Mouse (Mus musculus): ENCODE data around the gene Trim63.

DNA sequence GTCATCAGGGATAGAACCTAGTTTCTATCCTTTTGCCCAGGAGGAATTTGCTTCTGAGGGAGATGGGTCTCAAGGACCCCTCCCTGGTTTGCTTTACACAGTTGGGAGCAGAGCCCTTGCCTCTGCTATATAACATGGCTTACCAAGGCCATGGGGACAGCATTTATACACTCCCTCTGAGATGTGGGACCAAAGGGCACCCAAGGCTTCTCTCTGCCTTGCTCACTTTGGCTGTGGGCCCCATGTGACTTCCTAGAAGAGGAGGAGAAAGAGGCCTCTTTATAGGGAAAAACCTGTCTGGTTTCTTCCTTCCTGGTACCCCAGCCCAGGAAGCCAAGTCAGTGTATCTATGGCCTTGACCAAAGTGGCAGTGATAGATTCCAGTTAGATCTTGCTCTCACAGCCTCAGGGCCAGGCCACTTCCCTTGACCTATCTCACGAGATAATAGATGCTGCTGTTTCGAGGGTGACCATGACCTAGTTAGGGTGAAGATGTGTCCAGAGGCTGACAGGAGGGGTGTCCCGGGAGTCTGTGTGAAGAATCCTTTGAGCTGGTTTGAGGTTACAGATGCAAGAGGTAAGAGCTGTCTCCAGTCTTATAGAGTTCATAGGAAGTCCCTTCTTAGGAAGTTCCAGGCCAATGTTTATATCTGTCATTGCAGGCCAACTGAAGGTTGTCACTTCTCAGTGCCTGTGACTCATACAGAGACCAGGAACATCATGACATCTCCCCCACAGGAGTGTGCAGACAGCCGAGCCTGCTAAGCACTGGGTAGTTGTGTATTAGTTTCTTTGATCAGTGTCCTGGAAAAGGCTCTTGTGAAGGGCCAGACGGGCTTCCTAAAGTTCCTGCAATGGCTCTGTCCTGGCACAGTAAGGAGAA lies 38.8 kb downstream of the Trim63 start:
- TF ChIP-seq CTCF (conservative IDR thresholded peaks at IDR 0.05; ENCODE audit: insufficient read depth, insufficient read length, low read depth, low read length) (no peak), POLR2A (IDR thresholded peaks at IDR 0.05; ENCODE audit: low read depth, low read length) (no peak)

Data from kidney, adult 2 months (tissue).